Mouse (Mus musculus): ENCODE results near the gene Dmp1.

DNA sequence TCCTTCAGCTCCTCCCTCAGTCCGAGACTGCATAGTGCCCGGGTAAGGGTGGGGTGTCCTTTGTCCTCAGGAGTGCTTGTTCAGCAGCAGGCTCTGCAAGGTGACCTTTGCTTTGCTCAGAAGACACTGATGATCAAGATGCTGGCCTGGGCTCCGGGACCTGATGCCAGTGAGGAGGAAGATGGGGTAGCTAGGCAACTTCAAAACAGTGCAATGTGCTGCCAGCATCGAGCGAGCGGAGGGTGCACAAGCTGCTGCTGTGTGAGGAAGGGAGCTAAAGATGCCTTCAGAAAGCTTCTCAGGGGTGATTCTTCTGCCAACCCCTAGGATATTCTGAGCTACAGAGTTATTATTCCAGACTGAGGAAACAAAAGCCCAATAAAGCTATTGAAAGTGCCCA lies 29.3 kb upstream of the Dmp1 start:
- no peak for TF ChIP-seq CTCF (IDR thresholded peaks at IDR 0.05; ENCODE audit: control insufficient read depth, insufficient read depth, insufficient replicate concordance, low read depth, low read length)
- no peak for TF ChIP-seq POLR2A (IDR thresholded peaks at IDR 0.05; ENCODE audit: control insufficient read depth, low read depth, low read length)
